Mouse (Mus musculus): ENCODE measurements around the gene 1810009A15Rik. TPM values are rescaled to one million over a fixed set of nuclear protein-coding genes. Genes with fewer than 3 reads are reported as not detected.

The 1810009A15Rik gene
- polyA plus RNA-seq, 1 experiment: 72.7 TPM

- Histone ChIP-seq H3K36me3 (replicated peaks; ENCODE audit: low read length) (peaks cover 54% of the 10 kb centered on the region), H3K4me1 (peaks cover 77% of the 10 kb centered on the region), H3K27me3 (replicated peaks) (no peaks in the 10 kb centered on the region), H3K4me3 (replicated peaks) (peak within 1 kb of the TSS; percentile 100), H3K9me3 (no peaks in the 10 kb centered on the region)
- TF ChIP-seq GATA1 (IDR thresholded peaks at IDR 0.05; ENCODE audit: borderline replicate concordance, low read length) (no peak), FLI1 (IDR thresholded peaks at IDR 0.05; ENCODE audit: low read length) (no peak)
Observed at GRCm38 (mm10) chr19:8897865-8898495, 9.3 kb downstream of the 1810009A15Rik start, which contains the start of gene Ganab. Ganab (plus strand) TSS chr19:8898071.

- Histone ChIP-seq H3K4me3 (replicated peaks) (peak overlapping the region; percentile 100), H3K9me3 (no peaks in the 10 kb centered on the region), H3K36me3 (replicated peaks; ENCODE audit: low read length) (peaks cover 60% of the 10 kb centered on the region), H3K27me3 (replicated peaks) (no peaks in the 10 kb centered on the region), H3K4me1 (peaks cover 75% of the 10 kb centered on the region)
- TF ChIP-seq FLI1 (IDR thresholded peaks at IDR 0.05; ENCODE audit: low read length): no peak
- no peak for TF ChIP-seq GATA1 (IDR thresholded peaks at IDR 0.05; ENCODE audit: borderline replicate concordance, low read length)
Observed at GRCm38 (mm10) chr19:8898576-8898975, 9.9 kb downstream of the 1810009A15Rik start.

- peaks cover 70% of the 10 kb centered on the region for H3K4me1 ChIP-seq
- peaks cover 64% of the 10 kb centered on the region for H3K36me3 ChIP-seq (replicated peaks; ENCODE audit: low read length)
- TF ChIP-seq GATA1 (IDR thresholded peaks at IDR 0.05; ENCODE audit: borderline replicate concordance, low read length) (no peak), FLI1 (IDR thresholded peaks at IDR 0.05; ENCODE audit: low read length) (no peak)
- no peaks in the 10 kb centered on the region for H3K27me3 ChIP-seq (replicated peaks)
- H3K4me3 ChIP-seq (replicated peaks): peak overlapping the region; percentile 100
- no peaks in the 10 kb centered on the region for H3K9me3 ChIP-seq
Observed at GRCm38 (mm10) chr19:8899079-8899478, 10.4 kb downstream of the 1810009A15Rik start.

GRCm38 (mm10) chr19:8903412-8903811 is 14.8 kb downstream of the 1810009A15Rik start:
- peaks cover 79% of the 10 kb centered on the region for H3K36me3 ChIP-seq (replicated peaks; ENCODE audit: low read length)
- no peaks in the 10 kb centered on the region for H3K9me3 ChIP-seq
- no peaks in the 10 kb centered on the region for H3K27me3 ChIP-seq (replicated peaks)
- peaks cover 37% of the 10 kb centered on the region for H3K4me1 ChIP-seq
- no peak for TF ChIP-seq GATA1 (IDR thresholded peaks at IDR 0.05; ENCODE audit: borderline replicate concordance, low read length)
- TF ChIP-seq FLI1 (IDR thresholded peaks at IDR 0.05; ENCODE audit: low read length): no peak
- H3K4me3 ChIP-seq (replicated peaks): no peak overlapping the region

- H3K9me3 ChIP-seq: no peaks in the 10 kb centered on the region
- TF ChIP-seq FLI1 (IDR thresholded peaks at IDR 0.05; ENCODE audit: low read length) (no peak), GATA1 (IDR thresholded peaks at IDR 0.05; ENCODE audit: borderline replicate concordance, low read length) (no peak)
- no peak overlapping the region for H3K4me3 ChIP-seq (replicated peaks)
- no peaks in the 10 kb centered on the region for H3K27me3 ChIP-seq (replicated peaks)
- H3K4me1 ChIP-seq: no peaks in the 10 kb centered on the region
- peaks cover 98% of the 10 kb centered on the region for H3K36me3 ChIP-seq (replicated peaks; ENCODE audit: low read length)
Observed at GRCm38 (mm10) chr19:8908531-8908930, 19.9 kb downstream of the 1810009A15Rik start.

- no peaks in the 10 kb centered on the region for H3K4me1 ChIP-seq
- peaks cover 100% of the 10 kb centered on the region for H3K36me3 ChIP-seq (replicated peaks; ENCODE audit: low read length)
- no peaks in the 10 kb centered on the region for H3K27me3 ChIP-seq (replicated peaks)
- TF ChIP-seq FLI1 (IDR thresholded peaks at IDR 0.05; ENCODE audit: low read length) (no peak), GATA1 (IDR thresholded peaks at IDR 0.05; ENCODE audit: borderline replicate concordance, low read length) (no peak)
- no peaks in the 10 kb centered on the region for H3K9me3 ChIP-seq
- H3K4me3 ChIP-seq (replicated peaks): no peak overlapping the region
Observed at GRCm38 (mm10) chr19:8911810-8912209, 23.2 kb downstream of the 1810009A15Rik start.

- TF ChIP-seq GATA1 (IDR thresholded peaks at IDR 0.05; ENCODE audit: borderline replicate concordance, low read length): no peak
- no peak for TF ChIP-seq FLI1 (IDR thresholded peaks at IDR 0.05; ENCODE audit: low read length)
- H3K36me3 ChIP-seq (replicated peaks; ENCODE audit: low read length): peaks cover 83% of the 10 kb centered on the region
- H3K9me3 ChIP-seq: no peaks in the 10 kb centered on the region
- H3K4me3 ChIP-seq (replicated peaks): no peak overlapping the region
- peaks cover 3% of the 10 kb centered on the region; the same call in 1 of the 2 replicates for H3K4me1 ChIP-seq
- no peaks in the 10 kb centered on the region for H3K27me3 ChIP-seq (replicated peaks)
Observed at GRCm38 (mm10) chr19:8914212-8914611, 25.6 kb downstream of the 1810009A15Rik start.

- peak overlapping the region; percentile 7 for H3K4me3 ChIP-seq (replicated peaks)
- peaks cover 38% of the 10 kb centered on the region for H3K4me1 ChIP-seq
- TF ChIP-seq GATA1 (IDR thresholded peaks at IDR 0.05; ENCODE audit: borderline replicate concordance, low read length) (no peak), FLI1 (IDR thresholded peaks at IDR 0.05; ENCODE audit: low read length) (no peak)
- peaks cover 49% of the 10 kb centered on the region for H3K36me3 ChIP-seq (replicated peaks; ENCODE audit: low read length)
- no peaks in the 10 kb centered on the region for H3K9me3 ChIP-seq
- no peaks in the 10 kb centered on the region for H3K27me3 ChIP-seq (replicated peaks)
Observed at GRCm38 (mm10) chr19:8919000-8919399, 30.3 kb downstream of the 1810009A15Rik start.

- Histone ChIP-seq H3K27me3 (replicated peaks) (no peaks in the 10 kb centered on the region), H3K4me1 (peaks cover 38% of the 10 kb centered on the region), H3K9me3 (no peaks in the 10 kb centered on the region), H3K4me3 (replicated peaks) (peak overlapping the region; percentile 97), H3K36me3 (replicated peaks; ENCODE audit: low read length) (peaks cover 46% of the 10 kb centered on the region)
- TF ChIP-seq GATA1 (IDR thresholded peaks at IDR 0.05; ENCODE audit: borderline replicate concordance, low read length): no peak
- no peak for TF ChIP-seq FLI1 (IDR thresholded peaks at IDR 0.05; ENCODE audit: low read length)
Observed at GRCm38 (mm10) chr19:8919684-8920072, 31.0 kb downstream of the 1810009A15Rik start.

- no peaks in the 10 kb centered on the region for H3K27me3 ChIP-seq (replicated peaks)
- TF ChIP-seq GATA1 (IDR thresholded peaks at IDR 0.05; ENCODE audit: borderline replicate concordance, low read length): no peak
- peak; percentile 91 for TF ChIP-seq FLI1 (IDR thresholded peaks at IDR 0.05; ENCODE audit: low read length)
- peaks cover 38% of the 10 kb centered on the region for H3K4me1 ChIP-seq
- peak within 1 kb of the TSS; percentile 97 for H3K4me3 ChIP-seq (replicated peaks)
- no peaks in the 10 kb centered on the region for H3K9me3 ChIP-seq
- peaks cover 43% of the 10 kb centered on the region for H3K36me3 ChIP-seq (replicated peaks; ENCODE audit: low read length)
Observed at GRCm38 (mm10) chr19:8920073-8920736, 31.6 kb downstream of the 1810009A15Rik start, which contains the start of gene B3gat3. B3gat3 (plus strand) TSS chr19:8920374.

Measured in megakaryocyte, embryonic 14.5 days (primary cell).